Mouse (Mus musculus): Measurements from ENCODE around the gene Ilf2. TPM values are rescaled to one million over a fixed set of nuclear protein-coding genes. Genes with fewer than 3 reads are reported as not detected.

Gene Ilf2
- polyA plus RNA-seq, 1 experiment, result 50.8 TPM

DNA sequence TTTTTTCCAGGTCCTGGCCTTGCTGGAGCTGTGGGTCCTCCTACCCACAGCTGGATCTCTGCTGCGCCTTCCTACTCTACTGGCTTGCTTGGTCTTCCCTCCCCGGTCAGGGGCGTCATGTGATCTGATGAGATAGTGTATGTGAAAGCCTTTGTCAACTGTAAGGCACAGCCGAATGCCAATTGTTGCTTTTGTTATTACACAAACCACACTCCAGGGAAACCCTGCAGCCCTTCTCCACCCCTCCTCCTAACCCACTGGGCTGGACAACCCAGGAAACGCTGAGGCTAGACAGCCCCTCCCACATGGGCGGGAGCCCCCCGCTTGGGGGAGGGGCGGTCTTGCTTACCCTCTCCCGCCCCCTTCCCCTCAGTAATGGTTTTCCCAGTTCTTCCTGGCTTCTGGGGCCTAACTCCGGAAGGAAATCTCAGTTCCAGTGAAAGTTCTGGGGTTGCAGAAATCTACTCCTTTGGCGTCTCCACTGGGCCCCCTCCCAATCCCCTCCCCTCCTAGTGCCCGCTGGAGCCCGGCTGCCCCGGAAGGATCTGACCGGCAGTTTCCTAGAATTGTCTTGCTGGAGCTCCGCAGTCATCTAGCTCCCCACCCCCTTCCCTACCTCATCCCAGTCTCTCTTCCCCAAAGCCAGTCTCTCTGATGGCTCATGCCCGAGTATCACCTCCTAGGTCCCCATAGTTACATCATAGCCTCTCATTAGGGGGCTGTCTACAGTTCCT lies 29.4 kb upstream of the Ilf2 start:
- H3K27me3 ChIP-seq (ENCODE audit: control insufficient read depth, insufficient read depth, low read length), result no peaks in the 10 kb centered on the region
- peak overlapping the region; percentile 65 for H3K4me3 ChIP-seq (ENCODE audit: control insufficient read depth, insufficient read depth, low read length)
- H3K36me3 ChIP-seq (ENCODE audit: control insufficient read depth, insufficient read depth, low read length), result no peaks in the 10 kb centered on the region
- DNase-seq, result peak; percentile 61
- H3K4me1 ChIP-seq (replicated peaks; ENCODE audit: control insufficient read depth, insufficient read depth, low read length), result peaks cover 15% of the 10 kb centered on the region
- WGBS, result 5% methylated on average over 17 of the region's 17 CpGs
- 0 out of 2 replicates have a peak overlapping the region, but pooled peaks have one; percentile 4 for H3K27ac ChIP-seq (ENCODE audit: control insufficient read depth, insufficient read depth, low read length)
- no peak for TF ChIP-seq CTCF (IDR thresholded peaks at IDR 0.05; ENCODE audit: borderline replicate concordance, control insufficient read depth, extremely low read depth, insufficient read depth, low read length, poor library complexity)
- no peak for TF ChIP-seq POLR2A (IDR thresholded peaks at IDR 0.05; ENCODE audit: control insufficient read depth, extremely low read depth, insufficient read depth, low read length, poor library complexity)

DNA sequence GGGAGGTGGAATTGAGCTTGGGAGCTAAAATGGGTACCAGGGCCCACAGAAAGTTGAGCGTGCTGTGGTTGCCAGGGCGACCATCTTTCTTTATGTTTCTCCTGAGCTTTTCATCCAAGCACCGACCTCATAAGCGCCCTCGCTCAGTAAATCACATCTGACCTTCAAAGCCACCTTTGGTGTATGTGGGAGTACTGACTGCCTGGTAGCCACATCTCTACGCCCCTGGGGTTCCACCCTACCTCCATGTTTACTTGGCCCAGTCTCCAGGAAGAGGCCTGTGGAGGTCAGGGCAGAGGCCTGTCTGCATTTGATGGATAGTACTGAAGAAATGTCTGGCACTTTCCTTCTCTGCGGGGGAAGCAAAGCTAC lies 28.8 kb upstream of the Ilf2 start:
- 67% methylated on average over 7 of the region's 7 CpGs for WGBS
- no peak for DNase-seq
- TF ChIP-seq CTCF (IDR thresholded peaks at IDR 0.05; ENCODE audit: borderline replicate concordance, control insufficient read depth, extremely low read depth, insufficient read depth, low read length, poor library complexity), result no peak
- TF ChIP-seq POLR2A (IDR thresholded peaks at IDR 0.05; ENCODE audit: control insufficient read depth, extremely low read depth, insufficient read depth, low read length, poor library complexity), result no peak
- Histone ChIP-seq H3K27me3 (ENCODE audit: control insufficient read depth, insufficient read depth, low read length) (no peaks in the 10 kb centered on the region), H3K36me3 (ENCODE audit: control insufficient read depth, insufficient read depth, low read length) (no peaks in the 10 kb centered on the region), H3K4me1 (replicated peaks; ENCODE audit: control insufficient read depth, insufficient read depth, low read length) (peaks cover 15% of the 10 kb centered on the region), H3K4me3 (ENCODE audit: control insufficient read depth, insufficient read depth, low read length) (no peak overlapping the region), H3K27ac (ENCODE audit: control insufficient read depth, insufficient read depth, low read length) (no peak overlapping the region)

DNA sequence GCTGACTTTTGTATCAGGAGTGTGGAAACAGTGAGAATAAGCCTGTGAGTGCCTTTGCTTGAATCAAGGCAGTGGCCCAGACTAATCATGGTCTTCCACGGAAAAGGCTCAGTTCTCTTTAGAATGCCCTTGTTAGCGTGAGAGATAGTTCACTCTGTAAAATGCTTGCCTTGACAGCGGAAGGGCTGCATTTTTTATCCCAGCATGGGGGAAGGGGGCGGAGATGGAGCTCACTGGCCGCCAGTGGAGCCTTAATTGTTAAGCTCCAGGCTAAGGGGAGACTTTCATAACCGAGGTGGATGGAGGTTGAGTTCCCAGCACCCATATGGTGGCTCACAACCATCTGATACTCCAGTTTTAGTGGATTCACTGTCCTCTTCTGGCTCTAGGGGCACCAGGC lies 27.3 kb upstream of the Ilf2 start:
- 96% methylated on average over 6 of the region's 6 CpGs for WGBS
- no peaks in the 10 kb centered on the region for H3K27me3 ChIP-seq (ENCODE audit: control insufficient read depth, insufficient read depth, low read length)
- H3K27ac ChIP-seq (ENCODE audit: control insufficient read depth, insufficient read depth, low read length), result no peak overlapping the region
- H3K4me3 ChIP-seq (ENCODE audit: control insufficient read depth, insufficient read depth, low read length), result no peak overlapping the region
- DNase-seq, result no peak
- TF ChIP-seq CTCF (IDR thresholded peaks at IDR 0.05; ENCODE audit: borderline replicate concordance, control insufficient read depth, extremely low read depth, insufficient read depth, low read length, poor library complexity), result no peak
- no peak for TF ChIP-seq POLR2A (IDR thresholded peaks at IDR 0.05; ENCODE audit: control insufficient read depth, extremely low read depth, insufficient read depth, low read length, poor library complexity)
- H3K4me1 ChIP-seq (replicated peaks; ENCODE audit: control insufficient read depth, insufficient read depth, low read length), result peaks cover 15% of the 10 kb centered on the region
- no peaks in the 10 kb centered on the region for H3K36me3 ChIP-seq (ENCODE audit: control insufficient read depth, insufficient read depth, low read length)

DNA sequence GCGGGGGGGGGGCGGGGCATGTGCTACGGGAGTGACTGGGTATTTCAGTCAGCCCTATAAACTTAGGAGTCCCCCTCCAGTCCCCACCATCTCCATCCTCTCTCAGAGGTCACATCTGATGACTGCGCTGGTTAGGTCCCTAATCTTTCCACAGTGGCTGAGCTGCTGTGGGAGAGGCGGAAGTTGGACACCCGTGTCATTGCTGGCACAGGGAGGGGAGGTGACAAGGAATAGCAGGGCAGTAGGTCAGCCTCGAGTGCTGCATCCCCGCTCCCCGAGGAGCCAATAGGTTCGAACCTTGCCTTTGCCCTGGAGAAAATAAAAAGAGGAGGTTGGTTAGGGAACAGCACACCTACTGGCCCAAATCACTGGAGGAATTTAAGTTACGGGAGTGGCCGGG lies 25.1 kb upstream of the Ilf2 start:
- no peak for DNase-seq
- WGBS, result 64% methylated on average over 12 of the region's 12 CpGs
- Histone ChIP-seq H3K36me3 (ENCODE audit: control insufficient read depth, insufficient read depth, low read length) (no peaks in the 10 kb centered on the region), H3K4me1 (replicated peaks; ENCODE audit: control insufficient read depth, insufficient read depth, low read length) (peaks cover 15% of the 10 kb centered on the region), H3K27me3 (ENCODE audit: control insufficient read depth, insufficient read depth, low read length) (no peaks in the 10 kb centered on the region), H3K4me3 (ENCODE audit: control insufficient read depth, insufficient read depth, low read length) (no peak overlapping the region), H3K27ac (ENCODE audit: control insufficient read depth, insufficient read depth, low read length) (no peak overlapping the region)
- no peak for TF ChIP-seq CTCF (IDR thresholded peaks at IDR 0.05; ENCODE audit: borderline replicate concordance, control insufficient read depth, extremely low read depth, insufficient read depth, low read length, poor library complexity)
- no peak for TF ChIP-seq POLR2A (IDR thresholded peaks at IDR 0.05; ENCODE audit: control insufficient read depth, extremely low read depth, insufficient read depth, low read length, poor library complexity)

DNA sequence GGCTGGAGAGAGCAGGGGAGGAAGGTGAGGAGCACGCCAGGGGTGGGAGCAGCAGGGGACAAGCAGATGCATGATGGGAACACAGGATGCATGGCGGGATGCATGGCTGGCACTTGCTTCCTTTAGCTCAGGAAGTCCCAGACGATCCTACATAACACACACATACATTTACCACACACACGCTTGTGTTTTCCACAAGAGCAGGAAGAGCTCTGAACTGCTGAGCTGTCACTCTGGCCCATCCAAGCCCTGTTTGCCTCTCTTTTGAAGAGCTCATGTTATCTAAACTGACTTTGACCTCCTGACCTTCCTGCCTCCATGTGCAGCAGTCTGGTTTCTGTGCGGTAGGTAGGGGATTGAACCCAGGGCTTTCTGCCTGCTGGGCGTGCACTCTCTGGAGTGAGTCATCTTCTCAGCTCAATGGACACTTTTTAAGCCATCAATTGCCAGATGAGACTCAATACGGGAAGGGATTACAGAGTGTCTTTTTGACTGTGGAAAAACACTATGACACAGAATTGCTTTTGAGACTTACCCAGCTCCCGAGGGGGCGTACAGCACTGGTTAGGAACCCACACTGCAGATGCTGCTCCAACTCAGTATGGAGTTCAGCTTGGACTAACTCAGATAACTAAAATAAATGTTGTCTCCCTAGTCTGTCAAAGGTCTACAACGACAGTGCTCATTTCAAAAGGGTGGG lies 24.4 kb upstream of the Ilf2 start:
- WGBS, result 68% methylated on average over 10 of the region's 10 CpGs
- H3K4me1 ChIP-seq (replicated peaks; ENCODE audit: control insufficient read depth, insufficient read depth, low read length), result peaks cover 11% of the 10 kb centered on the region
- no peak overlapping the region for H3K27ac ChIP-seq (ENCODE audit: control insufficient read depth, insufficient read depth, low read length)

DNA sequence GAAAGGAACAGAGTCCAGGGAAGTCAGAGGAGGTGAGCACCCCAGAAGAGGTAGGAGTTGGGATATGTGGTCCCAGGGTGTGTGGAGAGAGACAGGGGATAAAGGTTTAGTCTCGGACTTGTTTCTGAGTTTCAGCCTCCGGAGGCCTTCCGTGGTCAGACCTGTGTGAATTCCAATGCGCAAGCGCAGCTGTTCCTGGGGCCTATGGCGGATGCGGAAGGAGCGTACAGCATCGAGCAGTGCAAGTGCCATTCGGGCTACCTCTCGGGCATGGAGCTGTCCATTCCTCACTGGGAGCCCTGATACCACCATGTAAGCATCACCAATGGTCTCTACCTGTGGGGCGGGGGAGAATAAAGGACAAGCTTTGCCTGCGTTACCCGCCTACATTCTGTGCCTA lies 21.0 kb upstream of the Ilf2 start:
- no peak for DNase-seq
- 97% methylated on average over 14 of the region's 14 CpGs for WGBS
- H3K4me3 ChIP-seq (ENCODE audit: control insufficient read depth, insufficient read depth, low read length), result no peak overlapping the region
- H3K27ac ChIP-seq (ENCODE audit: control insufficient read depth, insufficient read depth, low read length), result no peak overlapping the region
- peaks cover 4% of the 10 kb centered on the region; the same call in 1 of the 2 replicates for H3K4me1 ChIP-seq (replicated peaks; ENCODE audit: control insufficient read depth, insufficient read depth, low read length)
- no peaks in the 10 kb centered on the region for H3K36me3 ChIP-seq (ENCODE audit: control insufficient read depth, insufficient read depth, low read length)
- no peak for TF ChIP-seq CTCF (IDR thresholded peaks at IDR 0.05; ENCODE audit: borderline replicate concordance, control insufficient read depth, extremely low read depth, insufficient read depth, low read length, poor library complexity)
- TF ChIP-seq POLR2A (IDR thresholded peaks at IDR 0.05; ENCODE audit: control insufficient read depth, extremely low read depth, insufficient read depth, low read length, poor library complexity), result no peak
- H3K27me3 ChIP-seq (ENCODE audit: control insufficient read depth, insufficient read depth, low read length), result no peaks in the 10 kb centered on the region

More for the DNA sequence above, 24.4 kb upstream of the Ilf2 start:
- Histone ChIP-seq H3K4me3 (ENCODE audit: control insufficient read depth, insufficient read depth, low read length) (no peak overlapping the region), H3K36me3 (ENCODE audit: control insufficient read depth, insufficient read depth, low read length) (no peaks in the 10 kb centered on the region), H3K27me3 (ENCODE audit: control insufficient read depth, insufficient read depth, low read length) (no peaks in the 10 kb centered on the region)
- DNase-seq, result no peak
- TF ChIP-seq POLR2A (IDR thresholded peaks at IDR 0.05; ENCODE audit: control insufficient read depth, extremely low read depth, insufficient read depth, low read length, poor library complexity), result no peak
- TF ChIP-seq CTCF (IDR thresholded peaks at IDR 0.05; ENCODE audit: borderline replicate concordance, control insufficient read depth, extremely low read depth, insufficient read depth, low read length, poor library complexity), result no peak
